Mouse (Mus musculus) cortical plate, adult 2 months (tissue): ENCODE measurements around the gene Lkaaear1.

Source experiments
- CTCF ChIP-seq: fragments of 200-500 bp; IDR thresholded peaks from 2 replicates; pipeline ENCODE4 v1.5.1; 2011; ENCODE audit warnings: mild to moderate bottlenecking, control low read depth, low read length; ENCODE audit not compliant: insufficient read depth; ENCODE audit errors: extremely low read depth
- POLR2A ChIP-seq: fragments of 200-500 bp; IDR thresholded peaks from 2 replicates; pipeline ENCODE4 v1.6.1; 2011; ENCODE audit warnings: mild to moderate bottlenecking, low read length, control low read depth; ENCODE audit not compliant: insufficient read depth; ENCODE audit errors: extremely low read depth

DNA sequence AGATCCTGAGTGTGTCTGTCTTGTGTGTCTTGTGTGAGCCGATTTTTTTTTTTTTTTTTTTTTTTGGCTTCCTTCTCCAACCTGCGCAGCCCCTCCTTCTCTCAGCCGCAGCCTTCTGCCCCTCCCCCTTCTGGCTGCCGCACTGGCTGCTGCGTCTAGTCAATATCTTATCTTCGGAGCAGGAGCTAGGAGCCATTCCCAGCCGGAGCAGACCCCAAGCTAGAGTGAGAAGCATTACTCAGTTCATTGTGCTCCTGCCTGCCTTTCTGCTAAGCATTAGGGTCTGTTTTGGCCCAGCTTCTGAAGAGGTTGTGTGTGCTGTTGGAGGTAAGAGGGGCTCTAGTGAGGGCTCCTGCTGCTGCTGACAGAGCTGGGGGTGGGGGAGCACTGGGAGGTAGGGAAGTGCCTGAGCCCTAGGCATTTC, 16.7 kb upstream of the Lkaaear1 start, which contains the start of gene Oprl1:
- no peak for TF ChIP-seq CTCF
- peak; percentile 50; the same call in 1 of the 2 replicates for TF ChIP-seq POLR2A
